Mouse (Mus musculus) kidney, embryonic 14.5 days (tissue): ENCODE results near the gene Nasp. TPM values are rescaled to one million over a fixed set of nuclear protein-coding genes. Genes with fewer than 3 reads are reported as not detected.
"Not testable (repeated sequence)": the region's sequence is repeated elsewhere in the genome, so short reads cannot be mapped to it uniquely, and the experiment has no call there.

Experiments
- ATAC-seq: fragments of 200-750 bp; cut with Nextera tagmentation; 2 replicates; pipeline ENCODE4 v1.8.0; 2017; ENCODE audit warnings: moderate number of reproducible peaks, mild to moderate bottlenecking, moderate TSS enrichment, moderate library complexity; ENCODE audit not compliant: low FRiP score, low TSS enrichment
- H3K27ac ChIP-seq: fragments of 300-500 bp; sonication (generic); 2 replicates; pipeline ENCODE4 v1.5.1; 2014; ENCODE audit warnings: low read depth, mild to moderate bottlenecking, low read length, moderate library complexity, mixed read lengths
- H3K27me3 ChIP-seq: fragments of 300-500 bp; sonication (generic); 2 replicates; pipeline ENCODE4 v1.6.1; 2014; ENCODE audit warnings: mild to moderate bottlenecking, low read length; ENCODE audit not compliant: control insufficient read depth, insufficient read depth
- H3K36me3 ChIP-seq: fragments of 300-500 bp; sonication (generic); 2 replicates; pipeline ENCODE4 v1.6.1; 2014; ENCODE audit warnings: low read length, mixed read lengths; ENCODE audit not compliant: control insufficient read depth, insufficient read depth
- H3K4me1 ChIP-seq: fragments of 300-500 bp; sonication (generic); 2 replicates; pipeline ENCODE4 v1.6.1; 2014; ENCODE audit warnings: low read length, mixed read lengths; ENCODE audit not compliant: control insufficient read depth, insufficient read depth
- H3K4me2 ChIP-seq: fragments of 300-500 bp; sonication (generic); replicated peaks from 2 replicates; pipeline ENCODE4 v1.6.1; 2014; ENCODE audit warnings: low read depth, mild to moderate bottlenecking, low read length
- H3K4me3 ChIP-seq: fragments of 300-500 bp; sonication (generic); 2 replicates; pipeline ENCODE4 v1.5.1; 2014; ENCODE audit warnings: mild to moderate bottlenecking, low read length
- H3K9ac ChIP-seq: fragments of 300-500 bp; sonication (generic); 2 replicates; pipeline ENCODE4 v1.6.1; 2014; ENCODE audit warnings: low read depth, mild to moderate bottlenecking, low read length, moderate library complexity
- H3K9me3 ChIP-seq: fragments of 300-500 bp; sonication (generic); 2 replicates; pipeline ENCODE4 v1.6.1; 2016; ENCODE audit warnings: low read length; ENCODE audit not compliant: control insufficient read depth
- WGBS: fragments of 180-500 bp; shearing (Covaris S2); extraction: QIAGEN DNeasy Blood & Tissue Kit; methylation state at CpG from one replicate; pipeline ENCODE4 v1.1.7; 2014; 5-methylcytosine and 5-hydroxymethylcytosine counted together
- polyA plus RNA-seq: library from polyadenylated mRNA; unstranded; fragments of >200 nt; fragmentation: Nextera tagmentation; extraction: Ambion mirVana; gene quantifications from 2 replicates; pipeline ENCODE4 v1.2.1, GENCODE M21; 2014

The Nasp gene
- polyA plus RNA-seq, 1 experiment from 2014 or later, result 234 TPM

- peak overlapping the region; percentile 6; the same call in 1 of the 2 replicates for H3K27ac ChIP-seq
- H3K4me2 ChIP-seq, H3K36me3 ChIP-seq, H3K27me3 ChIP-seq, H3K4me1 ChIP-seq, H3K9ac ChIP-seq, H3K9me3 ChIP-seq, ATAC-seq, H3K4me3 ChIP-seq: not testable (repeated sequence)
- whole genome bisulfite sequencing, result 87% methylated on average over 6 of the region's 6 CpGs
Measured at GRCm38 (mm10) chr4:116659916-116660315, 32.2 kb upstream of the Nasp start.

- no peaks in the 10 kb centered on the region for H3K4me1 ChIP-seq
- H3K27ac ChIP-seq, result peak overlapping the region; percentile 6; the same call in 1 of the 2 replicates
- H3K27me3 ChIP-seq, result no peaks in the 10 kb centered on the region
- 53% methylated on average over 2 of the region's 2 CpGs for WGBS
- H3K36me3 ChIP-seq, result no peaks in the 10 kb centered on the region
- no peak overlapping the region for H3K4me3 ChIP-seq
- no peaks in the 10 kb centered on the region for H3K9me3 ChIP-seq
- no peak overlapping the region for H3K4me2 ChIP-seq
- peak; percentile 61; the same call in 1 of the 2 replicates for ATAC-seq
- no peak overlapping the region for H3K9ac ChIP-seq
Measured at GRCm38 (mm10) chr4:116659474-116659873, 31.7 kb upstream of the Nasp start.

- H3K4me2 ChIP-seq, result no peak overlapping the region
- no peak overlapping the region for H3K4me3 ChIP-seq
- no peaks in the 10 kb centered on the region for H3K27me3 ChIP-seq
- ATAC-seq, result no peak
- H3K36me3 ChIP-seq, result no peaks in the 10 kb centered on the region
- H3K9ac ChIP-seq, result no peak overlapping the region
- 57% methylated on average over 3 of the region's 3 CpGs for WGBS
- H3K9me3 ChIP-seq, result no peaks in the 10 kb centered on the region
- no peak overlapping the region for H3K27ac ChIP-seq
- H3K4me1 ChIP-seq, result no peaks in the 10 kb centered on the region
Measured at GRCm38 (mm10) chr4:116657971-116658370, 30.2 kb upstream of the Nasp start.

DNA sequence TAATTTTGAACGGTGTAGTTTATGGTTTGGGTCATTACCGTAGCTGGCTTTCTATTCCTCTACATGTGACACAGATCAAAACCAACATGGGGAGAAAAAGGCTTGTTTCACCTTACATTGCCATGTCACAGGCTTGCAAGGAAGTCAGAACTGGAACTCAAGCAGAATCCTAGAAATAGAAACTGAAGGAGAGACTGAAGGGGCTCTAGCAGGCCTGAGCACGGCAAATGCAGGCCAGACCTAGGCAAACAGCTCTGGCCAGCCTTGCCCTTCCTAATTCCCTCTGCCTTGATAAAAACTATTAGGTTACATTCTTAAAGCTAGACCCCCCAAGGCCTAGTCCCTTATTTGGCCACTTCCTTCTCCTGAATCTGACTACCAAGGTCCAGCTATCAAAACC is 27.9 kb upstream of the Nasp start:
- WGBS, result 72% methylated on average over 3 of the region's 3 CpGs
- H3K36me3 ChIP-seq, result no peaks in the 10 kb centered on the region
- peaks cover 4% of the 10 kb centered on the region; the same call in 1 of the 2 replicates for H3K4me1 ChIP-seq
- no peak overlapping the region for H3K4me2 ChIP-seq
- H3K9me3 ChIP-seq, result no peaks in the 10 kb centered on the region
- no peak for ATAC-seq
- no peak overlapping the region for H3K27ac ChIP-seq
- H3K9ac ChIP-seq, result no peak overlapping the region
- H3K4me3 ChIP-seq, result no peak overlapping the region
- H3K27me3 ChIP-seq, result no peaks in the 10 kb centered on the region

DNA sequence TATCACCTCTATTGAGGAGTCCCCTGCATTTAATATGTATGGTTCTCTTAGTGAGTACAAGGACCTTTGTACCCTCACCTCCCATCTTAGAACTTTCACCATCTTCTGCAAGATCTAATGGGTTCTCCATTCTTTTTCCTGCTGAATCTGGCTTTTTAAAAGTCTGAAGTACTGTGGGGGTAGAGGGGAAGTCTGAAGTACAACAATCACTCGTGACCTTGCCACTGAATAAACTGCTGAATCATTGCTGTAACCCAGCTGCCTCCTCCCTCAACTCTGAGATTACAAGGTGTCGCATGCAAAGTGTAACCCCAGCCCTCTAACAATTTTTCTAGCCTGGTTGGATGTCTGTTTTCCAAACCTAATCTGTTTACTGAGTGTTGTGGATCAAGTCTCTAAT is 27.4 kb upstream of the Nasp start:
- Histone ChIP-seq H3K4me1 (peaks cover 6% of the 10 kb centered on the region), H3K27ac (no peak overlapping the region), H3K9me3 (no peaks in the 10 kb centered on the region), H3K27me3 (no peaks in the 10 kb centered on the region), H3K4me2 (no peak overlapping the region), H3K4me3 (no peak overlapping the region), H3K9ac (no peak overlapping the region), H3K36me3 (no peaks in the 10 kb centered on the region)
- ATAC-seq, result no peak
- 55% methylated on average over 2 of the region's 2 CpGs for WGBS

DNA sequence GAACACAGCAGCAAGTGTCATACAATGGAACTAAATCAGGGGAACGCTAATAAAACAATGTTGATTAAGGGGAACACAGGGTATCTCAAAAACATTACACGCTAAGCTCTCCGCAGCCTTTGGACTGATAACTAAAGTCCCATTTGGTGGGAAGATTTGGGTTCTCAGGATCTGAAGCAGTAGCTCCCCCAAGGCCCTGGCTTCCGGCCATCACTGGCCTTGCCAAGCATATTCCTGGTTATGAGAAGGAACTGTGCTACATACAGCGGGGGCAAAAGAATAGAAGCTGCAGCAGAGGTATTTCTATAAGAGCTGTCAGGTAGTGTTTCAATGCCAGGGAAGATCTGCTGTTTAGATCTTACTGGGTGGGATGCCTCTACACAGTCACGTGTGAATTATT is 25.5 kb upstream of the Nasp start:
- Histone ChIP-seq H3K27ac (no peak overlapping the region), H3K4me3 (no peak overlapping the region), H3K4me1 (peaks cover 13% of the 10 kb centered on the region), H3K27me3 (no peaks in the 10 kb centered on the region), H3K36me3 (peaks cover 2% of the 10 kb centered on the region; the same call in 1 of the 2 replicates), H3K9ac (no peak overlapping the region), H3K4me2 (no peak overlapping the region), H3K9me3 (no peaks in the 10 kb centered on the region)
- no peak for ATAC-seq
- WGBS, result 89% methylated on average over 6 of the region's 6 CpGs

GRCm38 (mm10) chr4:116651797-116652135 is 24.0 kb upstream of the Nasp start:
- ATAC-seq, result no peak
- H3K9ac ChIP-seq, result peak overlapping the region; percentile 97
- peak overlapping the region; percentile 61 for H3K4me2 ChIP-seq
- H3K36me3 ChIP-seq, result peaks cover 14% of the 10 kb centered on the region; the same call in 1 of the 2 replicates
- H3K27me3 ChIP-seq, result no peaks in the 10 kb centered on the region
- peaks cover 13% of the 10 kb centered on the region for H3K4me1 ChIP-seq
- WGBS, result 10% methylated on average over 6 of the region's 6 CpGs
- peak overlapping the region; percentile 98 for H3K4me3 ChIP-seq
- H3K9me3 ChIP-seq, result no peaks in the 10 kb centered on the region
- peak overlapping the region; percentile 37; the same call in 1 of the 2 replicates for H3K27ac ChIP-seq

- Histone ChIP-seq H3K4me3 (peak within 1 kb of the TSS; percentile 98), H3K36me3 (peaks cover 20% of the 10 kb centered on the region; the same call in 1 of the 2 replicates), H3K4me1 (peaks cover 18% of the 10 kb centered on the region), H3K9ac (peak within 1 kb of the TSS; percentile 97), H3K27me3 (no peaks in the 10 kb centered on the region), H3K9me3 (no peaks in the 10 kb centered on the region), H3K4me2 (peak within 1 kb of the TSS; percentile 85), H3K27ac (peak within 1 kb of the TSS; percentile 94)
- ATAC-seq, result peak; percentile 99
- WGBS, result under 1% methylated on average over 39 of the region's 39 CpGs
Measured at GRCm38 (mm10) chr4:116650924-116651796, 23.4 kb upstream of the Nasp start, which contains the start of gene Akr1a1. Gene Akr1a1, minus strand, starts transcription at chr4:116651680.

DNA sequence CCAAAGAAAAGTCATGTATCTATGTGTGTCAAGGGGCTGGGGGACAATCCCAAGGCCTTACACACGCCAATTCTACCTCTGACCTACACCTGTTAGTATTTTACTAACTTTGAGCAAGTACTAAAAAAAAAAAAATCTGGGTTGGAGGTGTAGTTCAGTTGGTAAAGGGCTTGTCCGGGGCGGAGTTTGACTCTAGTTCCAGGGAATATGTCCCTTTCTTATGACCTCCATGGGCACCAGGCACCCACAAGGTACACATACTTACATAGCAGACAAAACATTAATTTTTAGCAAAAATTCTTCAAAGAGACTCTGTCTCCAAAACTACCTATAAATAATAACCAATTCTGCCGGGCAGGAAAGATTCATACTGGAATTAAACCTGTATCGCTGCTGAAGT is 22.6 kb upstream of the Nasp start:
- Histone ChIP-seq H3K36me3 (peaks cover 28% of the 10 kb centered on the region; the same call in 1 of the 2 replicates), H3K27ac (peak overlapping the region; percentile 94; the same call in 1 of the 2 replicates), H3K4me3 (peak overlapping the region; percentile 98), H3K9ac (peak overlapping the region; percentile 97), H3K4me2 (peak overlapping the region; percentile 85), H3K9me3 (no peaks in the 10 kb centered on the region), H3K27me3 (no peaks in the 10 kb centered on the region), H3K4me1 (peaks cover 18% of the 10 kb centered on the region)
- ATAC-seq, result no peak
- WGBS, result 36% methylated on average over 5 of the region's 5 CpGs
